Mouse (Mus musculus): ENCODE results near the gene Nob1. TPM values are rescaled to one million over a fixed set of nuclear protein-coding genes. Genes with fewer than 3 reads are reported as not detected.

The Nob1 gene
- polyA plus RNA-seq, 1 experiment = 52.2 TPM

DNA sequence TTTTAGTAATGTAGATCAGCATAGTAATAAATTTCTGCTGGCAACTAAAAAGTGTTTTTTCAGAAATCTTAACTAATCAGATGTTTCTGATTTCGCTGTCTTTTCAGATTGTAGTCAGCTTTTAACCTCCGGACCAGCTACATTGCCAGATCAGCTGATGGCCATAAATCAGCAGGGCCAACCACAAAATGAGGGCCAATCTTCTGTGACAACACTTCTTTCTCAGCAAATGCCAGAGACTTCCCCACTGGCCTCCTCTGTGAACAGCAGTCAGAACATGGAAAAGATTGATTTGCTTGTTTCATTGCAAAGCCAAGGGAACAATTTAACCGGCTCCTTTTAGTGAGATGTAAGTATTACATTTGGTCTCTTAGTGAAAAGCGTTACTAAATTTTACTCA is 54.5 kb downstream of the Nob1 start:
- no peak overlapping the region for H3K27ac ChIP-seq (ENCODE audit: control insufficient read depth, insufficient read depth, low read length)
- no peaks in the 10 kb centered on the region for H3K4me1 ChIP-seq (replicated peaks; ENCODE audit: control insufficient read depth, insufficient read depth, low read length)
- peaks cover 53% of the 10 kb centered on the region for H3K36me3 ChIP-seq (ENCODE audit: control insufficient read depth, insufficient read depth, low read length)
- TF ChIP-seq CTCF (IDR thresholded peaks at IDR 0.05; ENCODE audit: borderline replicate concordance, control insufficient read depth, extremely low read depth, insufficient read depth, low read length, poor library complexity) (no peak), POLR2A (IDR thresholded peaks at IDR 0.05; ENCODE audit: control insufficient read depth, extremely low read depth, insufficient read depth, low read length, poor library complexity) (no peak)
- no peaks in the 10 kb centered on the region for H3K27me3 ChIP-seq (ENCODE audit: control insufficient read depth, insufficient read depth, low read length)
- H3K4me3 ChIP-seq (ENCODE audit: control insufficient read depth, insufficient read depth, low read length) = no peak overlapping the region
- DNase-seq = no peak
- WGBS = 94% methylated on average over 4 of the region's 4 CpGs

Other genes with a start within 250 kb of the Nob1 start
- 36.0 and 40.3 TPM in 2 replicates for gene Nfat5, start 131.6 kb downstream of the Nob1 start, polyA plus RNA-seq (2012; rRNA removed)
- gene Nqo1, start 21.8 kb downstream of the Nob1 start, polyA plus RNA-seq (2012; rRNA removed) = 6.7 and 12.8 TPM in 2 replicates
- gene Wwp2, start 11.3 kb upstream of the Nob1 start, polyA plus RNA-seq (2012; rRNA removed) = 78.0 and 79.8 TPM in 2 replicates
- gene Psmd7, start 163.4 kb upstream of the Nob1 start, polyA plus RNA-seq (2012; rRNA removed) = 48.9 and 52.2 TPM in 2 replicates

All from thymus, adult 2 months (tissue).